Mouse (Mus musculus) hindbrain, embryonic 16.5 days (tissue): ENCODE results near the gene Mmab. TPM values are rescaled to one million over a fixed set of nuclear protein-coding genes. Genes with fewer than 3 reads are reported as not detected.

Experiments used
- ATAC-seq: fragments of 200-750 bp; cut with Nextera tagmentation; 2 replicates; pipeline ENCODE4 v1.8.0; 2017; ENCODE audit warnings: moderate TSS enrichment, moderate library complexity
- H3K27ac ChIP-seq: fragments of 300-500 bp; sonication (generic); 2 replicates; pipeline ENCODE4 v1.5.1; 2014; ENCODE audit warnings: low read depth, mild to moderate bottlenecking, control low read depth, low read length, moderate library complexity
- H3K27me3 ChIP-seq: fragments of 300-500 bp; sonication (generic); replicated peaks from 2 replicates; pipeline ENCODE4 v1.6.1; 2014; ENCODE audit warnings: low read length; ENCODE audit not compliant: control insufficient read depth, insufficient read depth
- H3K36me3 ChIP-seq: fragments of 300-500 bp; sonication (generic); 2 replicates; pipeline ENCODE4 v1.6.1; 2014; ENCODE audit warnings: mild to moderate bottlenecking, low read length, moderate library complexity, mixed read lengths; ENCODE audit not compliant: control insufficient read depth, insufficient read depth
- H3K4me1 ChIP-seq: fragments of 300-500 bp; sonication (generic); 2 replicates; pipeline ENCODE4 v1.6.1; 2014; ENCODE audit warnings: low read depth, low read length; ENCODE audit not compliant: control insufficient read depth, insufficient read depth
- H3K4me2 ChIP-seq: fragments of 300-500 bp; sonication (generic); 2 replicates; pipeline ENCODE4 v1.6.1; 2014; ENCODE audit warnings: mild to moderate bottlenecking, low read length, control low read depth, moderate library complexity
- H3K4me3 ChIP-seq: fragments of 300-500 bp; sonication (generic); 2 replicates; pipeline ENCODE4 v1.5.1; 2014; ENCODE audit warnings: mild to moderate bottlenecking, low read length, control low read depth, moderate library complexity
- H3K9ac ChIP-seq: fragments of 300-500 bp; sonication (generic); 2 replicates; pipeline ENCODE4 v1.6.1; 2014; ENCODE audit warnings: low read depth, mild to moderate bottlenecking, control low read depth, low read length, moderate library complexity
- H3K9me3 ChIP-seq: fragments of 300-500 bp; sonication (generic); 2 replicates; pipeline ENCODE4 v1.6.1; 2014; ENCODE audit warnings: mild to moderate bottlenecking, low read length, moderate library complexity; ENCODE audit not compliant: control insufficient read depth
- WGBS: fragments of 180-500 bp; shearing (Covaris S2); extraction: QIAGEN DNeasy Blood & Tissue Kit; methylation state at CpG from one replicate; pipeline ENCODE4 v1.1.7; 2014; 5-methylcytosine and 5-hydroxymethylcytosine counted together
- polyA plus RNA-seq: library from polyadenylated mRNA; unstranded; fragments of >200 nt; fragmentation: Nextera tagmentation; extraction: Ambion mirVana; gene quantifications from 2 replicates; pipeline ENCODE4 v1.2.1, GENCODE M21; 2015

The Mmab gene
- polyA plus RNA-seq, 1 experiment from 2014 or later: 38.2 TPM

DNA sequence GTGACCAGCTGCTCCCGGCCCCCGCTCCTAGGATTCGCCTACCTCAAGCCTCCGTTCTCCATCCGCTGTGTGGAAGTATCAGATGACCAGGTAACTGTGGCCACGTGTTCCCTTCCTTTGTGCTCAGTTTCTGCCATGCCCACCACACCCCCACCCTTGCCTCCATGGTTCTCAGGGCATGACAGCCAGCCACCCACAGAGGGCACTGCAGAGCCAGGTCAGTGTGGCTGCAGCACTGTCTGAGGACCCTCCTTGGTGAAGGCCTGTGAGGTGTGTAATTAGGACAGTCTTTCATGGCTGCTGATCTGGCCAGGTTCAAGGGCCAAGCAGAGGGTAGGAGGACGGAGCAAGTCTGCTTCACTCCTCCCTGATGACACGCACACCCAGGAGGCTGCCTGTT lies 25.3 kb downstream of the Mmab start:
- Histone ChIP-seq H3K4me3 (no peak overlapping the region), H3K27me3 (no peaks in the 10 kb centered on the region), H3K4me1 (peaks cover 2% of the 10 kb centered on the region; the same call in 1 of the 2 replicates), H3K36me3 (peaks cover 44% of the 10 kb centered on the region), H3K9me3 (no peaks in the 10 kb centered on the region), H3K9ac (no peak overlapping the region), H3K27ac (no peak overlapping the region), H3K4me2 (no peak overlapping the region)
- 85% methylated on average over 8 of the region's 8 CpGs for WGBS
- ATAC-seq: no peak

DNA sequence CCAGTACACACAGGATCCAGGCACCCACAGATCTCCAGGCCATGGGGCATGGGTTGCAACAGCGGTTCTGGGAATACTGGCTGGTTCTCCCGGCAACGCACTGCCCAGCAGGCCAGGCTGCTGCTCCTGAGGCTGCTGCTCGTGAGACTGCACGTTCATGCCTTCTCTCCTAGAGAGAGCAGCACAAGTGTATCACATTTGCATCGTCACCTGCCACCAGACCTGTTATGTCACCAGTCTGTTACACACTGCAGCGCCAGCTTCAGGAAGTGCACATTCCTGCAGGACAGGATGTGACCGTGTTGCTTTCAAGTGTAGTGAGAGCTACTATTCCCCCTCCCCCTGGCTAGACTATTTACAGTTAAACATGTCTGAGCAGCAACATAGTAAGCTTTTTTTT lies 27.0 kb downstream of the Mmab start:
- H3K27me3 ChIP-seq: no peaks in the 10 kb centered on the region
- H3K4me1 ChIP-seq: no peaks in the 10 kb centered on the region
- no peak overlapping the region for H3K9ac ChIP-seq
- 92% methylated on average over 8 of the region's 8 CpGs for WGBS
- no peak overlapping the region for H3K27ac ChIP-seq
- no peak overlapping the region for H3K4me3 ChIP-seq
- no peak for ATAC-seq
- no peak overlapping the region for H3K4me2 ChIP-seq
- peaks cover 56% of the 10 kb centered on the region for H3K36me3 ChIP-seq
- H3K9me3 ChIP-seq: no peaks in the 10 kb centered on the region

DNA sequence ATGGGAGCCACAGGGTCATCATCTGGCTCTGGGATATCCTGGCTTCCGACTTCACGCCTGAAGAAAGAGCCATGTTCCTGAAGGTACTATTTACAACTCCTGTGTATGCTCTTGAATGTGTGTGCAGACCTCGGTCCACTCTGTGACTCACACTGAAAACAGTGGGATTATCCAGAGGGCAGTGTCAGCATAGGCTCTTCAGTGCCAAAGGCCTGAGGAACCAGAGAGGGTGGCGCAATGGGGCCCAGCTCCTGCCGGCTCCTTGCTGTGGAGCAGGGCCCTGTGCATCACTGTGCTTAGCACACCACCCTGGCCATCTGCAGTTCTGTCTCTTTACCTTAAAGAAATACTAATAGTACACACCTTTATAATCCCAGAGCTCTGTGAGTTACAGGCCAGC lies 28.3 kb downstream of the Mmab start:
- ATAC-seq: no peak
- H3K4me1 ChIP-seq: no peaks in the 10 kb centered on the region
- H3K27ac ChIP-seq: no peak overlapping the region
- H3K36me3 ChIP-seq: peaks cover 62% of the 10 kb centered on the region
- H3K4me2 ChIP-seq: no peak overlapping the region
- WGBS: 97% methylated on average over 5 of the region's 5 CpGs
- no peaks in the 10 kb centered on the region for H3K9me3 ChIP-seq
- no peak overlapping the region for H3K4me3 ChIP-seq
- no peak overlapping the region for H3K9ac ChIP-seq
- H3K27me3 ChIP-seq: no peaks in the 10 kb centered on the region

DNA sequence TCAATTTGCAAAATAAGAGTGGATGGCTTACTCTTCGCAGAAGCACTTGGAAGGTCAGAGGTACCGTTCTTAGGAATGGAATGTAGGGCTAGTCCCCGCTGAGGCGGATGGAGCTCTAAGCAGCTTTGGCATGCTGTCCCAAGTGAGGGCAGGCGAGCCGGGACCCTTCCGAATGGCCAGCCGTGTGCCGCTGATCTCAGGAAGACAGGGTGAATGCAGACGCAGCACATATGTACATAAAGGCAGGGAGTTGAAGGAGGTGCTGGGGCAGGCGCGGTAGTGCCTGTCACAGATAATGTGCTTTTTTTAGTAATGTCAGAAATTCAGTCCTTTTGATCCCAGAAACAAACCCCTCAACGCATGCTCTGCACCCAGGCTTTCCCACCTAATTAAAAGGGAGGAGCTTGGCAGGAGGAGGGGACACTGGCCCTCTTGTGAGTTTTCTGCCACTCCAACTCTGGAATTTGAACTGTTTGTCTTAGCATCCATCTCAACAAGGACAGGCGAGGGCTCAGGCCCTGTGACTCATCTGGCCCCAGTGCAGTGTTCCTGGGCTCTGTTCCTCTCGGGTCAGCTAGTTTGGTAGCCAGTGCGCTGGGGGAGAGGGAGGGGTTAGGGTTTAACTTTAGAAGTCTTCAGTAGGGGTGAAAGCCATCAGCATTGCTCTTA lies 30.7 kb downstream of the Mmab start:
- ATAC-seq: no peak
- Histone ChIP-seq H3K9me3 (no peaks in the 10 kb centered on the region), H3K4me3 (no peak overlapping the region), H3K36me3 (peaks cover 63% of the 10 kb centered on the region), H3K9ac (no peak overlapping the region), H3K4me2 (no peak overlapping the region), H3K27ac (no peak overlapping the region), H3K4me1 (no peaks in the 10 kb centered on the region), H3K27me3 (no peaks in the 10 kb centered on the region)
- WGBS: 87% methylated on average over 16 of the region's 16 CpGs

DNA sequence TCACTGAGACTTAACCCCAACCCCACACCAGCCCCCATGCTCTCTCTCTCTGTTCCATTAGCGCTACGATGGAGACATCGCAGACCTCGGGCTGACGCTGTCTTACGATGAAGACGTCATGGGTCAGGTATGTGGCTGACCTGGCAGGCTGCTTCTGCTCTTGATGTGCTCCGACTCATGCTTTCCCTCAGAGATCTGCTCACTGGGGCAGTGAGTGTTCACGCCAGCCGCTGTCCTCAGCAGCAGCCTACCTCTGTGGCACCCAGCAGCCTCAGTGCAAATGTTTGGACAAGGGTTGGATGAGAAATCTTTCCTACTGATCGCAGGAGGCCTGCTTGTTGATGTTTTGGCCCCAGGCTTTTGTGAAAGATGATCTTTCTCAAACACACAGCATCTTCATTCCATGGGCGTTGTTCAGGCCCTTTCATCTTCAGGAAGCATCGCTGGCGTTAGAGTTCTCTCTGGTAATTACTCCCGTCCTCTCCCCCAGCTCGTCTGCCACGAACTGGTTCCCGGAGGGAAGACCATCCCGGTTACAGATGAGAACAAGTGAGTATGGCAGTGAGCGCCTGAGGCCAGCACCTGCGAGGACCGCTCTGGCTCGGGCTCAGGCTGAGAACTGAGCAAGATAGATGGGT lies 31.4 kb downstream of the Mmab start:
- Histone ChIP-seq H3K27me3 (no peaks in the 10 kb centered on the region), H3K4me3 (no peak overlapping the region), H3K4me1 (no peaks in the 10 kb centered on the region), H3K4me2 (no peak overlapping the region), H3K27ac (no peak overlapping the region), H3K36me3 (peaks cover 67% of the 10 kb centered on the region), H3K9ac (no peak overlapping the region), H3K9me3 (no peaks in the 10 kb centered on the region)
- no peak for ATAC-seq
- WGBS: 86% methylated on average over 23 of the region's 23 CpGs

DNA sequence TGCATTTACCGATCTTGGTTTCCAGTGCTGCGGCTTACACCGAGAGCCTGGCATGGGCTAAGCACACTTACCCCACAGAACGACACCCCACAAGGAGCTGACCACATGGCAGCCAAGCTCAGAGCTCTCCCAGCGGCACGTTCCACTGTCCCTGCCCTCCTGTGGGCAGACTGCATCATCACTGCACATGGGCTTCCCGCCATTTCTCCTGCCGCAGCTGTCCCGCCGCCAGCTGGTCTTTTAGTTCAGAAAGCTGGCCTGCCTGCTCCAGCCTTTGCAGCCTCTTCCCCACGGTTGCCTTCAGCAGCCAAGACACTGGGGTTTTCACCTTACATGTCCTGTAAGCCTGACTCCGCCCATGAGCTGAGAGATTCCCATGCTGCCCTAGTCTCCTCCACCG lies 33.4 kb downstream of the Mmab start:
- no peak for ATAC-seq
- 85% methylated on average over 12 of the region's 13 CpGs for WGBS
- no peaks in the 10 kb centered on the region for H3K4me1 ChIP-seq
- H3K4me3 ChIP-seq: no peak overlapping the region
- no peaks in the 10 kb centered on the region for H3K27me3 ChIP-seq
- H3K27ac ChIP-seq: no peak overlapping the region
- no peak overlapping the region for H3K4me2 ChIP-seq
- no peak overlapping the region for H3K9ac ChIP-seq
- peaks cover 65% of the 10 kb centered on the region for H3K36me3 ChIP-seq
- H3K9me3 ChIP-seq: no peaks in the 10 kb centered on the region

DNA sequence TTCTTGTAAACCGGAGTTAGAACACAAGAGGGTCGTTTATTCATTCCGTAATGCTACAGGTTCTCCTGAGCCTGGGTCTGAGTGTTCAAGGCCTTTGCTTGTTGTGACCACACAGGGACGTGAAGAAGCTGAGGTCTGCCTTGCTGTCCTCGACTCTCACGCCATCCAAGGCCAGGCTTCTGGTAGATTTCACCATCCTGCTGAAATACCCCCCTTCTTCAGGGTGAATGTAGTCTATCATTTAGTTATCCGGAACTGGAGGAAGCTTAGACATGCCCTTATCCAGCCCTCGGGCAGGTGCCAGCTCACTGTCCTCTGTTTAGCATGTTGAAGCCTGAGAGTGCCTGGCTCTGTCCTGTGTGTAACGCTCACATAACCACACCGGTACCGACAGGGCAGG lies 35.0 kb downstream of the Mmab start:
- H3K27me3 ChIP-seq: no peaks in the 10 kb centered on the region
- no peak overlapping the region for H3K4me3 ChIP-seq
- no peak overlapping the region for H3K4me2 ChIP-seq
- H3K36me3 ChIP-seq: peaks cover 73% of the 10 kb centered on the region
- no peaks in the 10 kb centered on the region for H3K4me1 ChIP-seq
- WGBS: 90% methylated on average over 11 of the region's 11 CpGs
- ATAC-seq: no peak
- H3K9me3 ChIP-seq: no peaks in the 10 kb centered on the region
- H3K27ac ChIP-seq: no peak overlapping the region
- no peak overlapping the region for H3K9ac ChIP-seq

DNA sequence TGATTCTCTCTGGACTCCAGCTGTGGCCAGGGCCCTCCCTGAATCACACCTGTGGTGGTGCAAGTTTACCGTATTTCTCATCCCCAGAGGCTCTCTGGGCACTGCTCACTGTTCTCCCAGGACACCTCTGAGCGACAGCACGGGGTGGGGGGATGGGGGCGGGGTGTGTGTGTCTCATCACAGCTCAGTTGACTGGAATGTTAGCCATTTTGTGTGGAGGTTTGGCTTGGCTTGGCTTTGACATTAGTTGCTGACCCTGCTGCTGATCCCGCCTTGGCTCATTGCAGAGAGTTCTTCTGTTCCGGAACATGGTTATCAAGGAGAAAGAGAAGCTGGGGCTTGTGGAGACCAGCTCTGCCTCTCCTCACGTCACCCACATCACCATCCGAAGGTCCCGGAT lies 36.0 kb downstream of the Mmab start:
- H3K27me3 ChIP-seq: no peaks in the 10 kb centered on the region
- no peaks in the 10 kb centered on the region for H3K4me1 ChIP-seq
- H3K36me3 ChIP-seq: peaks cover 78% of the 10 kb centered on the region
- H3K4me3 ChIP-seq: no peak overlapping the region
- no peak for ATAC-seq
- no peak overlapping the region for H3K27ac ChIP-seq
- H3K9ac ChIP-seq: no peak overlapping the region
- 87% methylated on average over 9 of the region's 9 CpGs for WGBS
- H3K4me2 ChIP-seq: no peak overlapping the region
- H3K9me3 ChIP-seq: no peaks in the 10 kb centered on the region

DNA sequence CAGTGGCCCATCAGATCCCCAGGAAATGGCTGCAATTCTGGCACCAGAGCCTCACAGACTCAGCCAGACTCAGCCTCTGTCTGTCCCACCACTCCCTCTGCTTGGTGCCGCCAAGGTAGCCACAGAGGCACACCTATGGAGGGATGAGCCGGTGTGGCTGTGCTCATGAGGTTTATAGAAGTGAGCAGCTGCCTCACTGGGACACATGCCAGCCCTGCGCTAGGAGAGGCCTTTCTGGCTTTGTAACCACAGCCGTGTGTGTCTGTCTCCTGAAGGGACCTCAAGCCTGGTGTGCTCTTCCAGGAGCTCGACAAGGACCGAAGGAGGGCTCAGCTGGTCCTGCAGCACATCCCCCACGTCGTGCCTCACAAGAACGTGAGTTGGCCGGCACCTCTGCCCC lies 36.6 kb downstream of the Mmab start:
- peaks cover 77% of the 10 kb centered on the region for H3K36me3 ChIP-seq
- H3K4me1 ChIP-seq: no peaks in the 10 kb centered on the region
- no peak overlapping the region for H3K9ac ChIP-seq
- no peaks in the 10 kb centered on the region for H3K27me3 ChIP-seq
- WGBS: 81% methylated on average over 10 of the region's 10 CpGs
- no peak overlapping the region for H3K4me3 ChIP-seq
- H3K9me3 ChIP-seq: no peaks in the 10 kb centered on the region
- no peak for ATAC-seq
- no peak overlapping the region for H3K4me2 ChIP-seq
- H3K27ac ChIP-seq: peak overlapping the region; percentile 6; the same call in 1 of the 2 replicates
